Mouse (Mus musculus) liver, adult 2 months (tissue): ENCODE results near the gene Cdkal1.

Source experiments
- CTCF ChIP-seq: fragments of 200-500 bp; IDR thresholded peaks from 2 replicates; pipeline ENCODE4 v1.5.1; 2011; ENCODE audit warnings: low read depth, low read length, control low read depth
- POLR2A ChIP-seq: fragments of 200-500 bp; IDR thresholded peaks from 2 replicates; pipeline ENCODE4 v1.6.1; 2011; ENCODE audit warnings: low read length, control low read depth; ENCODE audit not compliant: insufficient read depth; ENCODE audit errors: extremely low read depth

DNA sequence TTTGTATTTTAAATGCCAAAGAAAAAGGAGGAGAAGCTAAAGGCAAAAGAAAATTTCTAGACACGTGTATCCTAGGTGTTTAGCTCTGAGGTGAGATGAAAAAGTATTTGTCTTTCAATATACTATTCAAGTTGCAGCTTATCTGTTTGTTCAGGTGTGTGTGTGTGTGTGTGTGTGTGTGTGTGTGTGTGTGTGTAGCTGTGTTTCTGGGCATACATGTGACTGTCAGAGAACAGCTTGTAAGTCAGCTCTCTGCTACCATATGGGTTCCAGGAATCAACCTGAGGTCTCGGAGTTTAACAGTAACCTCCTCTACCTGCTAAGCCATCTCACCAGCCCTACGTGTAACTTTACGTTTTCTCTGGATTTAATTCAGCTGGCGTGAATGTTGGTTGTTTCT lies 76.0 kb downstream of the Cdkal1 start:
- TF ChIP-seq CTCF (no peak), POLR2A (no peak)
